Mouse (Mus musculus) regulatory T cell (primary cell): ENCODE data around the gene Kremen1.

Experiments
- in situ Hi-C: fragments of 300-600 bp; cut with MboI, MseI; formaldehyde crosslinking; loops from one replicate; pipeline ENCODE4 v1.15.1; 2025; ENCODE audit warnings: high pct_unique_total_duplicates

Gene Kremen1

DNA sequence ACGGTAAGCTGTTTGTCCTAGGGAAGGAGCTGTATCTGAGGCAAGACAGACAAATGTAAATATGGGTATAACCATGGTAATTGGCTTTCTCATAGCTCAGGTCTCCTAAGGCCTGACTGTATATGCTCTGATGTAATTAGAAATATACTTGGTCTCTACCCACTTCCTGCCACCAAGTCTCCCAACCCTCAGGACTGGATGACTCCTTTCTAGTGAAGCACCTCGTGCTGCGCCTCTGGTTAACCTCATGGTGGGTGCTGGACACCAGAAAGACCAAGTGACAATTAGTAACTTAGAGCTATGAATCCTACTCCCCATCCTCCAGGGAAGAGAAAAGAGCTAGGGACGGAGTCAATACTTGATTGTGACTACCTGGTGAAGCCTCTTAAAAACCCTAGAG lies 42.0 kb downstream of the Kremen1 start:
- in situ Hi-C loops: no loop called here

DNA sequence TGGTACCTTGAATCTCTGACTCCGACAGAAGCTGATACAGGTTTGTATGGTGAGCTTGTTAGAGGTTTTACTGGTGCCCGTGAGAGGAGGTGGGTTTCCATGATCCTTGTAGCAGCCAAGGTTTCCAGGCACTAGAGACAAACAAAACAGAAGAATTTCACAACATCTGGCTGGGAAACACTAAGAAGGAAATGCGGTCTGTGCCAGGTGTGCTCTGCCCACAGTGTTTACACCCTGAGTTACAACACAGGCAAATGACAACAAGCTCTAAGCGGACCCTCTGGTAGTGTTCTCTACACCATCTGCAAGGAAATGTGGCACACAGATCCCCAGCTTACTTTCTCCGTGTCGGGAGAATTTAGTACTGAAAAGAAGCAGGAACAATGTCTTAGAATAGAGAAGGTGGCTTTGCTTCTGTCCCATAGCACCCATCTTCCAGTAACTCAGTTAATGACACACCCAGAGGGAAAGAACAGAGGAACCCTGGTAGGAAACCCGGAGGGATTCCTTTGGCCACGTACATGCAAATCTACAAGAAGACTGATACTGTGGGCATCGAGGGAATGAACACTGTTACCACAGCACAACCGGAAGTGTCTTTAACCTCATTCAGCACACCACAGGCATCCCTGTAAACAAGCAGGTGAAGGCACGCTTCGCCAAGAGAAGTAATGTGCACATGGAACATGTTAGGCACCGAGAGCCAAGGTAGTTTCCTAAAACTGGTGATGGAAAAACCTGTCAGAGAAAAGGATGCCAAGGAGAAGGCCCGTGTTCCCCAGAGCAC lies 45.8 kb downstream of the Kremen1 start:
- in situ Hi-C loops: no loop called here

DNA sequence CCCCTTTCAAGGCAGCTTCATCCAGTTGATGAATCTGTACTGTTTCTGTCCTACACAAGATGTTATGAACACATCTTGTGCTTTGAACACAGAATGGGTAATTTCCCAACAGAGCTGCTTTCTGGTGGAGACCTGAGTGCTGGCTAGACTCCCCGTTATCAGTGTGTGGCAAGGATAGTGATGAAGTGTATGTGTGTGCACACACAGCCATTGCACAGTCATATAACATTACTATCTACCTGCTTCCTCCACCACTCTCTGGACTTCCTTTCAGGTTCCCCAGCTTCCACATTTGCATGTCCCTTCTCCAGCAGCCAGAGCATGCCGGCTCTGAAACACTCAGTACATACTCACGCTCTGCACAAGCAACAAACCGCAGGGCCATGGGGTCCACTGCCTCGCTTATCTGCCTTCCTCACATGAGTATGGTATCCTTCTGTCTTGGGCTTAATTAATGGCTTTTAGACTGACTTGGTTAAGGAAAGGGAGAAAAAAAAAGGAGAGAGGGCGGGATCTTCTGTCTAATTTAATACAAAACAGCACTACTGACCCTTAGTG lies 46.8 kb downstream of the Kremen1 start:
- in situ Hi-C loops: no loop called here

DNA sequence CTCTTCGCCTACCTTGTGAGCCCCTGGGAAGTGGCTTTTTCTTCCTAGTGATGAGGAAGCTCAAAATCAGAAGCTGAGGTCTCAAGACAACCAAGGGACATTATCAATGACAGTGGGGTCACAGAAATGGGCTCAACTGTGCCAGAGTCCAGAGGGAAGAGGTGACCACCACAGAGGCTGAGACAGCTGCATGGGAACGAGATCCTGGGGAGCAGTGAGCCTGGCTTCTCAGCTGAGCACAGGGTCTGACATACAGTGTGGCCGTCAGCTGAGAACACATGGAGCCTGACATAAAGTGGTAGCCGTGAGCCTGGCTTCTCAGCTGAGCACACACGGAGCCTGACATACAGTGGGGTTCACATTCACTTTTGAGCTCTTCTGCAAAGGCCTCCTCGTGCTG lies 58.3 kb downstream of the Kremen1 start:
- in situ Hi-C loops: no loop called here

DNA sequence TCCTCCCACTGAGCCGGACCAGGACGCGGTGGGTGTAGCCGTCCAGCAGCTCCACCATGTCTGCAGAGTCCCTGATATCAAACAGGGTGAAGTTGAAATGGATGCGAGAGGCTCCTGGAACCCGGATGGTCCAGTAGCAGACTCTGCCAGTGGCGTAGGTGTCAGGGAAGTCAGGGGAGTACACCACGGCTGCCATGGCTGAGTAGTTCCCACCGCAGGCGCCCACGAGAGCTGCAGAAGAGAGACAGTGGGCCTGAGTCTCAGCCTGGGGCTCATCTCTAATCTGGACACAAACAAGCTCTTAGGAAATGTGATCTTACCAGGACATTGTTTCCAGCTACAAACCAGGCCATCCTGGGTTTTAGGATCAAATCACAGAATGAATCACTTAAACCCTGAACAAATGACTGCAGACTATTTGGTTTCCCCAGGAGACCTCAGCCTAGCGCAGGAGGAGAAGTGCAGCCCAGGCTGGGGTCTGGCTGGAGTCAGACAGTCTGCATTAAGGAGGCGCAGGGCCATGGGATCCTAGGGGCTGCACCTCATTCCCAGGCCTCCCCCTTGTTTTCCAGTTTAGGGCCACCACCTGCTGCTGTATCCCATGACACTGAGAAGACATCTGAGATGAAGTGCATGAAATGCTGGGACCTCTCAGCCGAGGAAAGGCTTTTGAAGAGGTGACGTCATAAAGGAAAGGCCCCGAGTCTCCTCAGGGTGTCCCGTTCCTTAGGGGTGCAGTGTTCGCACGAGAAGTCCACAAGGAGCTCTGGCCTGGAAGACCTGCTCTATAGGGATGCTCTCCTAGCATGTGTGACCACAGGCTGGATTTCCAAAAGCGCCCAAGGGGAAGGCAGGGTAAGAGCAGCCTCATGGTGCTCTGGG lies 59.3 kb downstream of the Kremen1 start:
- in situ Hi-C loops: no loop called here

DNA sequence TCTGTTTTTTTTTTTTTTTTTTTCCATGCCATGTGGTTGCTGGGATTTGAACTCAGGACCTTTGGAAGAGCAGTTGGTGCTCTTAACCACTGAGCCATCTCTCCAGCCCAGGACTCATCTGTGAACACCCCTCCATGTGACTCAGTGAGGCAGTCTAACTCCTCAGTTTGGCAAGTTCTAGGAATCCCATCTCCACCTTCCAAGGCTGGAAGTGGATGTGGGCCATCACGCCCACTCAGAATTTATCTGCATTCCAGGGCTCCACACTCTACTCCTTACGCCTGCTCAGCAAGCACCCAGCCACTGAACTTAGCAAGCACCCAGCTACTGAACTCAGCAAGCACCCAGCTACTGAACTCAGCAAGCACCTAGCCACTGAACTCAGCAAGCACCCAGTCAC lies 61.5 kb downstream of the Kremen1 start:
- in situ Hi-C loops: no loop called here

DNA sequence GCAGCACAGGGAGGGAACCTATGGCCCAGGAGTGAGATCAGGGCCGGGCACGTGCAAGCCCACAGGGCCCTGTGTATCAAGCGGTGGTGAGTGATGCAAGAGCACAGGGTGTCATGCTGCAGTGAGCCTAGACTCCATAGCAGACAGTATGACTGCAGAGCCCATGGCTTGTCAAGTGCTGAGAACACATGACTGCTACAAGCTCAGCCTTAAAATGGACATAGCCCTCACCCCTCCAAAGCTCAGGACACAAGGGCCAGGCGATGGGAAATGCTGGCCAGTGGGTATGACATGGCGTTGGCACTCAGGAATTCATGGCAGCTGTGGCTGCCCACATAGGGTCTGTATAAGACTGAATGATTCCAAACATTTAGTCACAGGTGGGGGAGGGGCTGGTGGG lies 64.3 kb downstream of the Kremen1 start:
- in situ Hi-C loops: no loop called here

DNA sequence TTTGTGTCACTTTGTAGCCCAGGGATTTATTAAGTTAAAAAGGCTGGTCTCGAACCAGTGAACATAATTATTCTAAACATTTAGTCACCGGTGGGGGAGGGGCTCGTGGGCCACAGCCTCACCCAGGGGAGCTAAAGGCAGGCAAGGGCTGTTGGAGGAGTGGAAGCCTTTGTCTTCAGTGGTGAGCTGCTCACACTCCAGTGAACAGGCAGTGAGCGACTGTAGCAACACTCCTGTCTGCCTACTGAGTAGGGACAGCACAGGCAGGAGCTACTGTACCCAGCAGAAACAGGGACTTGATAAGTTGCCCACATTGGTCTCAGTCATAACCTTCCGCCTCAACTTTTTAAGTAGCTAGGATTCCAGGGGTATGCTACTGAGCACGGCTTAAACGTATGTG lies 64.8 kb downstream of the Kremen1 start:
- in situ Hi-C loops: no loop called here

DNA sequence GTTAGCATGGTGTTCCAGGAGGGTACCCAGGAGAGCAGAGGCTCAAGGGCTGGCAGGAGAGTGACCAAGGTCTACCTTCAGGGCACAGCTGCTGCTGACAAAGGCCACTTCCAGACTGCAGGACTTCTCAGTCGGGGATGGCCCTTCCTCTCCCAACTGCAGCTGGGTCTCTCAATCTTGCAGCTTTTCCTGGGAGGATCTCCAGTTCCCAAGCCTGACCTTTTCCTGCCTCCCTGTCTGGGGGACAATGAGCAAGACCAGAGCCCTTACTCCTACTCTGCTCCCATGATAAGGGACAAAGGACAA lies 67.8 kb downstream of the Kremen1 start:
- in situ Hi-C loops: no loop called here

DNA sequence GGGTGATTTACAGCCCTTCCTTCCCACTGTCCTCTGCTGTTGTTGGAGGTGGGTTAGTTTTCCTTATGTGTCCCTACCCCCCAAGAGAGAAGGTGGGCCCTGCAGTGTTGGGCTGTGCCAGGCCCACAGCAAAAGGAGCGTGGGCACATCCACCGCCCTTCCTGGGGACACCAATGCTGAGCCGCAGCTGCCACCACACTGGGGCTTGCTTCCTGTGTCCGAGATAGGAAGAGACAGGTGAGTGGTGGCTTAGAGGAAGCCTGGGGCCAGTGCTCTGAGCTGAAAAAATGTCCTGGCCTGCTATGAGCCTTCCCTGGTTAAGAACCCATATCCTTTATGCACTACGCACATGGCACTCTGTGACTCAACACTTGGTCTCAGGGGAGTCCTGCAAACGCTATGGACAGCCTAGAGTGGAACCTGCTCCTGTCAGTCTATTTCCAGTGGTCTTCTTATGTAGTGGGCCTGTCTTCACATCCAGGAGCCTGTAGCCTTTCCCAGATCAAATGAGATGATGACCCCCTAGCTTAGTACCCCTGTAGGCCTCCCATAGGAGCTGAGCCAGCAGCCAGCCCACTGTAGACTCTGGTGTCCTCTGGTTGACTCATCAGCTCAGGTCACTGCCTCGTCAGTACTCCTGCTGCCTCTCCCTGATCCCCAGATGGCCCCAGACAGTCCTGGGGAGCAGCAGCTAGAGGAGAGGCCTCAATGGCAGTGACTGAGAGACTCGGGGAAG lies 68.3 kb downstream of the Kremen1 start:
- in situ Hi-C loops: no loop called here

DNA sequence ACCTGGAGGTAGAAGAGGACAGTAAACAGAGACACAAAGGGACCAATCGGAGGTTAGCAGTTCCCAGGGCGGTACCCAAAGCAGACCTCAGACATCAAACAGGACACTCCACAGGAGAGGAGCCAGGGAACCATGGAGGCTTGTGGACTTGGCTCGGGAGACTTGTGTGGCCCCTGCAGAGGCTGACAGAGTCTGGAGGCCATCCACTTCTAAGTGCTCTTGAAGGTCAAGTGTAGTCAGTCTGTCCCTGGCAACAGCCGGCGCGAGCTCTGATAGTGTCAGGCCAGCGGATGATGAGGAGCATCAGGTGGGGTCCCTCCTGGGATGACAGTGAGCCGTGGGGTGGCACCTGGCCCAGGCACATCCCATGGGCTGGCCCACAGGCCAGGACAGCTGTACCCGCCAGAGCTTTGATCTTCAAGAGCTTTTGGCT lies 69.3 kb downstream of the Kremen1 start:
- in situ Hi-C loops: no loop called here

DNA sequence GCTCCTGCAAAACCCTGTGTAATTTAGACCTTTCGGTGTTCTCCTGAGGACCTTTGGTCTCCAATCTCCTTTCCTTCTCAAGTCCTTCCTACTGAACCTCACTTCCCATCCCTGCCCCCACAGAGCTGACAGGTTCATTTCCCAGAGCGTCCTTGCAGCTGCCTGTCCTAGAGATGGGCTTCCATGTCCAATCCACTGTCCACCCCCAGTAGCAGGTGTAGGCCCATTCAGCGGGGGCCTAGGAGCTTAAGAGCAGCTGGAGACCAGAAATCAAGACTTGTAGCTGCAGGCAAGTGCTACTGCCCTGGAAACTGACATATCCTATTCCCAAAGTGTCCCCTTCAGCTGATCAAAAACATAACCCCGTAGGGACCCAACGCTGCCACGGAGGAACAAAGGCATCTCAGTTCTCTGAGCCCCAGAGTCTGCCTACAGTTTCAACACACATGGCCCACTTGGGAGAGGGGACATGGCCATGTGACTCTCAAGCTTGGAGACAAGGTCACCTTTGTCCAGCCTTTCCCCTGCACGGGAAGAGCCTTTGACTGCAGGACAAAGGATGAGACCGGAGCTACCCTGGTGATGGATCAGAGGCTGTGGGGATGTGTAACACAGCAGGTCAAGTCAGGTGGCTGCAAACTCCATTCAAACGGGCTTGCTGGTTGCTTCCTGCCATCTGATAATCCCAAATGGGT lies 72.0 kb downstream of the Kremen1 start:
- in situ Hi-C loops: no loop called here

DNA sequence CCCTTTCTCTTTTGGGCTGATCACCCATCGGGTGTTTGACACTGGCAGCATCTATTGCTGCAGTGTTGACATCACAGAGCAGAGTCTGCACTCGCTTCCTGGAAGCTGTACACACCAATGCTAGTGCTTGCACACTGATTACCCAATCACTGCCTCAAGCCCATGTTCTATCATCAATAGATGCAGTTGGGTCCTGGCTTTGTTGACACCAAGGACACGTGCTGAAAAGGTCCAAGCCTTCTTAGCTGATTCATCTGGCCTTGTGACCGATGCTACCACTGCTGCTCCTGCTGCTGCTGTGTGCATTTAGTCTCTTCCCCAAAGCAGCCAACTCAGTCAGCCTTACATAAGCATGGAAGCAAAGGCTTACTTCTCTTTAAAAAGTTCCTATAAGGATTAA lies 73.2 kb downstream of the Kremen1 start:
- in situ Hi-C loops: no loop called here

DNA sequence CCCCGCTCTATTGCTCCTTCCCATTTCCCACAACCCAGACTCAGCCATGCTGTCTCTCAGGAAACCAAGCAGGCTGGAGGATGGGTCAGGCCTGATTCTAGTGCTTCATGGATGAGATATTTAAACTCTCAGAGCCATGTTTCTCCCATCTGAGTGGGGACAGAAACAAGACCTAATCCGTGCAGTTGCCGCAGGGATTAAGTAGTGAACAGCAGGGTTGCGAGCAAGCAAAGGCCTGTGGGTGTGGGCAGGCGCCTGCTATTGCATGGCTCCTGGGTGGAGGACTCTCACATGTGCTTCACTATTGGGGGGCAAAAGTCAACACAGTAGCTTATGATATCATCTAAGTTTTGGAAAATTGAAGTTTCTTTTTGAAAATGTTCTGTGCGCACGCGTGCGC lies 76.5 kb downstream of the Kremen1 start:
- in situ Hi-C loops: loop anchor here (5.0 kb wide), 1 partner anchor 87 kb away; no protein-coding TSS in a partner anchor

DNA sequence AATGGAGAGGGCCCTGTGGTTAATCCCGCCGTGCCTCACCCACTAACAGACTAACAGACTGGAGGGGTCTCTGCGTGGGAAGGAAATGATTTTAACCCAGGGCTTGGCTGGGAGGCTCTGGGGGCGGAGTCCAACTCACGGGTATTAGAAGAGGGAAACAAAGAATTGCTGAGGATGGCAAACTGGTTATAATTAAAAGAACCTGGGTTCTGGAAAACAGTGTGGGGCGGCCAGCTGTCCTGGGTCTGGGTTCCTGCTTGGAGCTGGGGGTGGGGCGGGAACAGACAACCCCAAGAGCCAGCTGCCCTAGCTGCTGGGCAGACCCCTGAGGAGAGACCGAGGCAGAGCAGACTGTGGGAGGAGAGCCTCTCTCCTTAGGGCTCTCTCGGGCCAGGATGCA lies 77.1 kb downstream of the Kremen1 start:
- in situ Hi-C loops: loop anchor here (5.0 kb wide), 1 partner anchor 88 kb away; no protein-coding TSS in a partner anchor

DNA sequence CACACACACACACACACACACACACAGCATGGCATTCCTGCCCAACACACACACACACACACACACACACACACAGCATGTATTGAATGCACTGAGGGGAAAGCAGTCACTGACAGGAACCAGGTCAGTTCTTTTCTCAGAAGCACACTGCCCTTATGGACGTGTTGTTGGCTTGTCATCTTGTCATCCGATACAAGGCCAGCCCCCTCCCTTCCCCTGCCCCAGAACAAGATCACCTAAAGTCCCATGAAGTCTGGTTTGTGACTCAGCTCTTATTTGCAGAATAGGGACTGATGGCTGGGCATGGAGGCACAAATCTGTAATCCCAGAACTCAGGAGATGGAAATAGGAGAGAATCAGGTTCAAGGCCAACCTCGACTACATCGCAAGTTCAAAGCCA lies 78.5 kb downstream of the Kremen1 start:
- in situ Hi-C loops: loop anchor here (5.0 kb wide), 1 partner anchor 89 kb away; no protein-coding TSS in a partner anchor

DNA sequence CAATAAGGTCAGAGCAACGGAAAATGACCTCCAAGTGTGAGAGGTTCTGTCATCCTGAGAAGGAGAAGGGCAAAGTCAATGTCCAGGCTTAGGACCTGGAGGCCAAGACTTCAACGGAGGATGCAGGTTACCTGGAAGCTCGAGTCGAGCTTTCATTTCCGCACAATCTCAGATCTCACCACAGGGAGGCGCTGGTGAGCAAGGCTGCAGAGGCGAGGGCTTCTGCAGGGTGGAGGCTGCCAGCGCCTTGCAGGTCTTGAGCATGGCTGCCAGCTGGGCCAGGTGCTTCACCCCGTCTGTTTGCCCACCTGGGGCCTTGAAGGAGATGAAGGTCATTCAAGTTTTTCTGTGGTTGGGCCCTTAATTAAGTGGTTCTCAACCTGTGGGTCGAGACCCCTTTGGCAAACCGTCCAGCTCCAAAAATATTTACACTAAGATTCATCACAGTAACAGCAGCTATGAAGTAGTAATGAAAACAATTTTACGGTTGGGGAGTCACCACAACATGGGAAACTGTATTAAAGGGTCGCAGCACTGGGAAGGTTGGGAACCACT lies 79.4 kb downstream of the Kremen1 start:
- in situ Hi-C loops: loop anchor here (5.0 kb wide), 1 partner anchor 90 kb away; no protein-coding TSS in a partner anchor

DNA sequence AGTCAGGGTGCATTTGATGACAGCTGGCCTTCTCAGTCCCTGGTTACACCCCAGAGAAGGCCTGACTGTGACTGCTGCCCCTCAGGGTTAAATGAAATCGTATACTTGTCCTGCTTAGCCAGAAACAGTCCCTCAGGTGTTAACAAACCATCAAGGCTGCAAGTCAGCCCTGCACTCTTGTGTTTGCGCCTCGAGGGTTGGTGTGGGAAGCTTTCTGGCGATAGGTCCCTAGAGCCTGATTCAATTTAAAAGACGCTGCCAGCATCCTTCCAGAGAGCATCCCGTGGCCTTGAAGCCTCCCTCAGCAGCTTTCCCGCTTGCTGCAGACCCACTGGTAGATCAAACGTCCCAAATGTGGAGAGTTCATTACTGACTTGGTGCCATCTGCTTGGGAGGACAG lies 82.0 kb downstream of the Kremen1 start:
- in situ Hi-C loops: no loop called here

DNA sequence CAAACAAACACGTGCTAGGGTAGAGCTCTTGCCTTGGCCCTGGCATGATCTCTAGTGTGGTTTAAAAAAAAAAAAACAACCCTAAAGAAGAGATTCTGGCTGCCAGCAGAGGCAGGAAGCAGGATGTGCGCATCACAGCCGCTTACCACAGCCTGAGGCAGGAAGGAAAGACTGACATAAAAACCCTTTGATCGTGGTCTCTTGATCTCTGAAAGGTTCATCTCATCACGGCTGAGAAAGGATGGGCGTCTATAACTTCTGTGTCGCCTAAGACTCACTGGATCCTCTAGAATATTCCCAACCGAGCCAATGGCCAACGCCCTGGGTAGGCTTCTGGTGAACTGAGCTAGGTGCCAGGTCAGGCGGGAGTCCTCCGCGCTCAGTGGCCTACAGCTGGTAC lies 84.2 kb downstream of the Kremen1 start:
- in situ Hi-C loops: no loop called here

DNA sequence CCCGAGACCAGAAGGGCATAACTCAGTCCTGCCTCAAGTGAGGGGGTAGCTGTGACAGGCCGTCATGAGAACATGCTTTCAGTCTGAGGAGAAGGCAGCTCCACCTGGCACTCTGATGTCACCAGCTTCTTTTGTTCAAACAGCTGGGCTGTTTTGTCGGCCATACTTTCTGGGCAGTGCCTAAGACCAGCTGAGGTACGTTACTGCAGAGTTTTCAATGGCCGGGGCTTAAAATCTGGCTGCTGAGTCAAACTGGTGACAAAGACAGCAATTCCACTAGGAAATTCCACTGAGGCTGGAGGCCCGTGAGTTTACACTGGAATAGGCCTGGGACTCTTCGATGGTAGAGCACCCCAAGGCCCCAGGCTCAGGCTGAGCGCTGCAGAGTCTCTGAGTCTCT lies 84.7 kb downstream of the Kremen1 start:
- in situ Hi-C loops: no loop called here

DNA sequence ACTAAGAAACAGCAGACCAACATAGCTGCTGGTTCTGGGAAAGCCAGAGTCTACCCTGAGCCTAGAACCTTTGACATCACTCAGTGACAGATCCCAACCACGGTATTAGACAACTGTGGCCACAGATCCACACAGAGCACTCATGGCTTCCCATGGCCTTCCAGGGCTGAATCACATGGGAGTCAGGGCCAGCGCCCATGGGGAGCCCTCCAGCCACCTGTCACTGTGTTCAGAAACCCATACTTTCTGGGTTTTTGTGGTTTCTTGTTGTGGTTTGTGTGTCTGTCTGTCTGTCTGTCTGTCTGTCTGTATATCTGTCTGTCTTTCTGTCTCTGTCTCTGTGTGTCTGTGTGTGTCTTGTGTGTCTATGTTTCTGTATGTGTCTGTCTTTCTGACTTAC lies 85.5 kb downstream of the Kremen1 start:
- in situ Hi-C loops: no loop called here
